Mouse (Mus musculus): ENCODE measurements around the gene Clpx.
"Not testable (repeated sequence)": the region's sequence is repeated elsewhere in the genome, so short reads cannot be mapped to it uniquely, and the experiment has no call there.

Clpx gene

DNA sequence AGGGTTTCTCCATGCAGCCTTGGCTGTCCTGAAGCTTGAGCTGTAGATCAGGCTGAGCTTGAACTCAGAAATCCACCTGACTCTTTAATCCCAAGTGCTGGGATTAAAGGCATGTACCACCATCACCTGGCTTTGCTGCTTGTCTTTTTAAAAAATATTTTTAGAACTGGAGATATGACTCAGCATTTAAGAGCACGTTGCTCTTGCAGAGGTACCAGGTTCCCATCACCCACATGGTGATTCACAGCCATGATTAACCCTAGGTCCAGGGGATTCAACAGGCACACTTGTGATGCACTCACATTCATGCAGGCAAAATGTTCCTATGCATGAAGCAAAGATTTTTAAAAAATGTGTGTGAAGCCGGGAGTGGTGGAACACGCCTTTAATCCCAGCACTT, 1.6 kb upstream of the Clpx start:
- DNase-seq (ENCODE audit: low spot score) = no peak

DNA sequence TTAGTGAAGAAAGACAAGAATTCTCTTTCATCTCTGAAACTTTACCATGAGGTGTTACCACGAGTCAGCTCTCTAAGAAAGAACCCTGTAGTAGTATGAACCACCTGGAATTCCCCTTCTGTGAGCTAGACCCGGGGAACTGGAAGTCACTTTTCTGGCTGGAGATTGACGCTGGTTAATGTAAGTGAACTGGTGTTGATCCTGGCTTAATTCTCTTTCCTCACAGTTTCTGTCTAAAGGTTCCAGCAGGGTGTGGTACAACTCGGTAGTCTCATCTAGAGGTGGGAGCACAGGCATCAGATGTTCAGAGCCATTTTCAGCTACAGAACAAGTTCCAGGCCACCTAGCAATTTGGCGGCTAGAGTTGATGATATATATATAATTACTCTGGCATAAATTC, 941 bp upstream of the Clpx start:
- no peak for DNase-seq (ENCODE audit: low spot score)

DNA sequence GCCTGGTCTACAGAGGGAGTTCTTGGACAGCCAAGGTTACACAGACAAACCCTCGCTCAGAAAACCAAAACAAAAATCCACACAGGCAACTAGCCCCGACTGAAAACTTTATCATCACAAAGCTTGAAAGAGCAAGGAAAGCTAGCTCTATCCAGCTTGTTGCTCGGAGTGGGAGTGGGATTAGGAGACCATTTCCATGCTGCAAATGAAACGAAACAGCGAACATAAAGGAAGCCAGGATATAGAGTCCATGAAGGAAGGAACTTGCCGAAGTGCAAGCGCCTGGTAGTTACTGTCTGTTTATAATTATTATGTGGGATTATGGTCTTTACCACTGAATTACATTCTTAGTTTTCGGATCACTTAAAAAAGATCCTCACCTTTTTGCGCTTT, 484 bp upstream of the Clpx start:
- DNase-seq (ENCODE audit: low spot score) = no peak

DNA sequence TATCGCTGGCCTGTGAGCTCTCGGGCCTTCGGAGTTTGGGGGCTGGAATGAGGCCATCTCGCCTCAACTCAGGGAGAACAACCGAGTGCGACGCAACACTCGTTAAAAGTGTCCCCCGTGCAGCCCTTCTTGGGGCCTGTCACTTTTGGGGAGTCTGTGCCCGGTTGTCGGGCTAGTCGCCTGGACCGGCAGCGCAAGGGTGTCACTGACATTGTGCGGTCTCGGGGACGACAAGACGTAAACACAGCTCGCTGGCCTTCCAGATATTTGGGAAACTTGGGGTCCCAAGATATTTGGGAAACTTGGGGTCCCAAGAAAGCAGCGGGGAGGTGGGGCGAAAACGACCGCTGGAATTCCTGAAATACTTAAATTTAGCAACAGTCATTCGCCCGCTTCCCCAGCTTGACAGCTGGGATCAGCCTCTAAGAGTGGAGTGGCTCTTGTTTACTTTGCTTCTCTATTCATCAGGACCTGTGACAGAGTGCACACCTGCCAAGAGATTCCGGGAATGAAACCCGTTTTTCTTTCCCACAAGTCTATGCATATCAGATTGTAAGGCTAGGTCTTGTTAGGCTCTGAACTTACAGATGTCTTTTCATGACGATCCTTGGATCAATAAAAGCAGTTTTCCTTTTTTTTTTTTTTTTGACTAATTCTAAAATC, 787 bp downstream of the Clpx start:
- no peak for DNase-seq (ENCODE audit: low spot score)

DNA sequence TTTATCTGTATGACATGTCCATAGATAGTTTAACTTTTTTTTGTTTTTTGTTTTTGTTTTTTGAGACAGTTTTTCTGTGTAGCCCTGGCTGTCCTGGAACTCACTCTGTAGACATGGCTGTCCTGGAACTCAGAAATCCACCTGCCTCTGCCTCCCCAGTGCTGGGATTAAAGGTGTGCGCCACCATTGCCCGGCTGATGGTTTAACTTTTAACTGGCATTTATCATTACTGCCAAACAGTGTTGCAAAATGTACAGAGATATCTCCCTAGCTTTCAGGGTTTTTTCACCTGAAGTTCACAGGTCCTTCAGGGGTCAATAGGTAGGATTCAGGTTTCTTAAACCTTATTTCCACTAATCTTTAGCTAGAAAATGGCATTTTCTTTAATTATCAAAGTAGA, 3.0 kb downstream of the Clpx start:
- no peak for DNase-seq (ENCODE audit: low spot score)

DNA sequence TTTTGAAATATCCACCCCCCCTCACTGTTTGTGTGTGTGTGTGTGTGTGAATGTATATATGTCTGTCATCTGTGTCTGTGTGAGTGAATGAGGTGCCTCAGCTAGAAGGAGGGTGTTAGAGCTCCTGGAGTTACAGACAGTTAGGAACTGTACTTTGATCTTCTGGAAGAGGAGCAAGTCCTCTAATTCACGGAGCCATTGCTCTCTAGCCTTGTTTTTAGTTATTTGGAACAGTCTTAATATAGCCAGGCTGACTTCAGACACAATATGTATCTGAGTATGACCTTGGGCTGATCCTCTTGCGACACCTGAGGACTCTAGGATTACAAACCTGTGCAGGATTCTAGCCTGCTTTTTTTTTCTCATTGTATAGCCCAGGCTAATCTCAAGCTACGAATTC, 4.7 kb downstream of the Clpx start:
- no peak for DNase-seq (ENCODE audit: low spot score)

DNA sequence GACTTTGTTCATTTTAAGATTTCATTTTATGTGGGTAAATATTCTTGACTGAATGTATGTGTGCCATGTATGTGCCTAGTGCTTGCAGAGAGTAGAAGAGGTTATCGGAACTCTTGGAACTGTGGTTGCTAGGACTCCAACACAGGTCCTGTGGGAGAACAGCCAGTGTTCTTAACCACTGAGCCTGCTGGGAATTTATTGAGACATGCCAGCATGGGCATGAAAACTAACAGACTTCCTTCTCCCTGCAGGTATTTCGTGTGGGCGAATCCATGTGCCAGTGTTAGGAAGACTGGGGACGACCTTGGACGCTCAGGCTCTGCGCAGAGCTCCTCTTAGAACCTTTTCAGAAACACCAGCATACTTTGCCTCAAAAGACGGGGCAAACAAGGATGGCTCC, 5.6 kb downstream of the Clpx start:
- DNase-seq (ENCODE audit: low spot score) = no peak

DNA sequence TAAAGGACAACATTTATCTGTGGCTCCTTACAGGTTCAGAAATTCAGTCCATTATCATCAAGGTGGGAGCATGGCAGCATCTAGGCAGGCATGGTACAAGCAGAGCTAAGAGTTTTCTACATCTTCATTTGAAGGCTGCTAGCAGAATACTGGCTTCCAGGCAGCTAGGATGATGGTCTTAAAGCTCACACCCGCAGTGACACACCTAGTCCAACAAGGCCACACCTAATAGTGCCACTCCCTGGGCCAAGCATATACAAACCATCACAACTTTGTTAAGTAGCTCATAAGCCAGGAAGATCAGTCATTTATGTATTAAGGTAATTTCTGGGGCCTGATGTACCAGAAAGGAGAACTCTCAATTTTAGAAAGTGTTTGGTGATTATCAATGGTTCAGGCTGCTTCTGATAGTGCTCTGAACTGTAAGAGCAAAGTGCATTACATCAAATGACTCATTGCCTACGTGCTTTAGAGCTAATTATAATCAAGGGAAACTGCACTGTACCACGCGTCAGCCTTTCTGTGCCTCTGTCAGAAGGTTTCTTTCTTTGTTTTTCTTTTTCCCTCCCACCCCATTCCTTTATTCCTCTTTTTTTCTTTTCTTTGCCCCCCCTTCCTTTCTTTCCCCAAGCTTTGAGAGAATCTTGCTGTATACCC, 8.4 kb downstream of the Clpx start:
- DNase-seq (ENCODE audit: low spot score) = no peak

DNA sequence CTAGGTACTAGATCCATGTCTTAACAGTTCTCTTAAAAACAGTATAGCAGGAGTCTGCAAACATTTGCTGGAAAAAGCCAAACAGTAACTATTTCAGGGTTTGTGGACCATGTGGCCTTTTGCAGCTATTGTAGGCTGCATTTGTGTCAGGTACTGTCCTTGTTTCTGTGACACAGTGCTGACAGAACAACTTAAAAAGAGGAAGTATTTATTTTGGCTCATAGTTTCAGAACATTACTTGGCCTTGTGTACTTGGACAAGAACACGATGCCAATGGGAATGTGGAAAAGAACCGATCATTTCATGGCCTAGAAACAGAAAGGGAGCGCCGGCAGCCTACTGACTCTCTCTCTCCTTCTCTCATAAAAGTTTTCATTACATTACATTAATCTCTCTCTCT, 9.5 kb downstream of the Clpx start:
- DNase-seq (ENCODE audit: low spot score) = no peak

DNA sequence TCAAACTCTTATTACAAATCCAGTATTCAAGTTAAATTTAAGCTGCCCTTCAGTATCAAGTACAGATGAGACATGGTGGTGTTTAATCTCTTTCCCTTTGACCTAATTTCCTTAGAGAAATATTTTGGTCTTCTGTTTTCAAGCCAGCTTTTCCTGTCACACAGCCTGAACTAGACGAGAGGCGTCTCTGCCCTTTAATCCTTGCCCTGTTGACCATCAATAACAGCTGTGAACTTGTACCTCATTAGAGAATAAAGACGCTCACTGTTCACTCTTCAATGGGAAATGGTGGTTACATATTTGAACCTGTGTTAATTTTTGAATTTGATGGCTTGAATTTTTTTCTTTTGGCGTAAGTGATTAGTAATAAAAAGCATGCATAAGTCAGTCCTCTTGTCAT, 10.2 kb downstream of the Clpx start:
- DNase-seq (ENCODE audit: low spot score) = no peak

DNA sequence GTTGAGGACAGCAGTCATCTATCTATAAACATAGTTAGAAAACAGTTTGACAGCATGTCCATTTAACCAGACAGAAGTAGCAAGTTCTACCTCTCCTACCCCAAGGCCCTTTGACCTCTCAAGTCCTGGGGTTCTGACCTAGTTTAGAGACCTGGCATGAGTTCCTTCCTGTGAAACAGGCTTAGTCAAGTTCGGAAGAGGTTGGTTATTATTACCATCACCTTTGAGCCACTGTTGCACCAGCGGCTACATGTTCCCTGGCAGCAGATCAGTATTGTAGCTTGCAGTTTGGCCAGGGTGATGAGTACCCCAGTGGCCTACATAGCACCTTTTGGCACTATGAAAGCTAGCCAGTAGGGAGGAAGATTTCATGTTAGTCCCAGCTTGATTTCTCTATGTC, 12.6 kb downstream of the Clpx start:
- no peak for DNase-seq (ENCODE audit: low spot score)

DNA sequence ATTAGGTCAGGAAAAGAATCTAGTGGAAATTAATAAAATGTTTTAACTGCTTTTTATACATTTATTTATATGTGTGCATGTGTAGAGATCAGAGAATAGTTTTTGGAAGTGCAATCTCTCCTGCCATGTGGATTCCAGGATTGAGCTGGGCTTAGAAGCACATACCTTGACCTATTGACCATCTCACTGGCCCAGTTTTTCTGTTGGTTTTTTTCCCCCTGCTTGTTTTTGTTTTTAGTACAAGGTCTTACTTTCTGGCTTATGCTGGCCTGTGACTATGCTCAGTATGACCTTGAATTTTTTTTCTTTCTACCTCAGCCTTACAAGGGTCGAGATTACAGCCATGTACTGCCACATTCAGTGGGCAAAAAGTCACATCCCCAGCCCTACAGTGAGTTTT, 14.0 kb downstream of the Clpx start:
- no peak for DNase-seq (ENCODE audit: low spot score)

DNA sequence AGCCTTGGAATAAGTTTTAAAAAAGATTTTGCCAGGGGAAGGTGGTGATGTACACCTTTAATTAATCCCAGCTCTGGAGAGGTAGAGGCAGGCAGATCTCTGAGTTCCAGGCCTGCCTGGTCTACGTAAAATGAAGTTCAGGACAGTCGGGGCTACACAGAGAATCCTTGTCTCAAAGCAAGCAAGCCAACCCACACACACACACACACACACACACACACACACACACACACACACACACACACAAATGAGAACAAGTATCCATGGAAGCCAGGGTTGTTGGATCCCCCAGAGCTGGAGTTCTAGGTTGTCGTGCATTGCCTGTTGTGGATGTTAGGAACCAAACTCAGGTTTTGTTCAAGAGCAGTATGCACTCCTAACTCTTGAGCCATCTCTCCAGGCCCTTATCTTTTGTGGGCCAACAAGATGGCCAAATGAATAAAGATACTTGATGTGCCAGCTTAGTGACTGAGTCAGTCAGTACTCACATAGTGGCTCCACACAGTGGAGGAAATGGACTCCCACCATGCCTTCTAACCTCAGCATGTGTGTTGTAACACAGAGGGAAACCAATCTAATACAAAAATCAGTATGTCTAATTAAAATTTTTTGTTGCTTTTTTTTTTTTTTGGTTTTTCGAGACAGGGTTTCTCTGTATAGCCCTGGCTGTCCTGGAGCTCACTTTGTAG, 18.8 kb downstream of the Clpx start:
- no peak for DNase-seq (ENCODE audit: low spot score)

DNA sequence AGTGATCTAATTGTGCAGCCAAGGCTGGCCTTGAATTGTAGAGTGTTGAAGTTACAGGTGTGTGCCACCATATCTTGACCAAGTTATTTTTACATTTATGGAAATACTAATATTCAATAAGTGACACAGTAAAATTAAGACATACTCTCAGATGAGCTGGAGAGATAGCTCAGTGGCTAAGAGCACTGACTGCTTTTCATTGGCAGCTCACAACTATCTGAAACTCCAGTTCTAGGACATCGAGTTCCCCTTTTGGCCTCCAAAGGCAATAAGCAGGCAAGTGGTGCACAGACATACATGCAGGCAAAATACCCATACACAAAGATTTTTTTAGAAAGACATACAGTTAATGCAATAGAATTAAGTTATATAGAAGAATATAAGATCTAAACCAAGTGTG, 19.8 kb downstream of the Clpx start:
- DNase-seq (ENCODE audit: low spot score) = no peak

DNA sequence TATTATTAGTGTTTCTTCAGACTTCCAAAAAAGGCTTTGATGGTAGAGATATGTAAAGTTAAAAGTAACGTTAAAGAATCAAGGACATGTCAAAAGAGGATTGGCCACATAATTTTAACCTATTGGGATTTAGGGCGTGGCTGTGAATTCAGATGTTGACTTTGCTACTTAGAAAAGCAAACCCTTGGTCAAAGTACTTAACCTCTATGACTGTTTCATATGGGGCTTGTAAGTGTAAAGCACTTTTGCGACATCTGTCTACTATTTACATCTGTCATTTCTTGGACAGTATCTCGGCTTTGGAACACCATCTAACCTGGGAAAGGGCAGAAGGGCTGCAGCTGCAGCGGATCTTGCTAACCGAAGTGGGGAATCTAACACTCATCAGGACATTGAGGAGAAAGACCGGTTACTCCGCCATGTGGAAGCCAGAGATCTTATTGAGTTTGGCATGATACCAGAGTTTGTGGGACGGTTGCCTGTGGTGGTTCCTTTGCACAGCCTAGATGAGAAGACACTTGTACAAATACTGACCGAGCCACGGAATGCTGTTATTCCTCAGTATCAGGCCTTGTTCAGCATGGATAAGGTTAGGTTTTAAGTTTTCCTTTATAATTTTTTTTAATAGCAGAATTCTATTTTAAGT, 28.3 kb downstream of the Clpx start:
- DNase-seq (ENCODE audit: low spot score) = no peak

DNA sequence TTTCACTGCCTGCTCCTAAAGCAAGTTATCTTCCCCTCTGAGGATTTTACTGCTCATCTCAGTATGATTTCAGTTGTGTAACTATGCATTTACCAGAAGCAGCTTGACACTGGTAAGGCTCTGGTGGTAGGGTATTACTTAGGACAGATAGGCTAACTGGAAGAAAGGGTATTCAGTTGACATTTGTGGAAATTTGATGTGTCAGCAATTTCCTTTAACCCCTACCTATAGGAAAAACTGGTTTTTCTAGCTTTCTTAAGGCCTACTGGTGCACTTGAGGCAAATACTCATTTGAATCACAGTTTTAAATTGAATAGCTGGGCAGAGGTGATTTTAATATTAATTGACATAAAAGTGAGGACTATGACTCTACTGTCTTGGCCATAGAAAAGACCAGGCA, 31.9 kb downstream of the Clpx start:
- no peak for DNase-seq (ENCODE audit: low spot score)

DNA sequence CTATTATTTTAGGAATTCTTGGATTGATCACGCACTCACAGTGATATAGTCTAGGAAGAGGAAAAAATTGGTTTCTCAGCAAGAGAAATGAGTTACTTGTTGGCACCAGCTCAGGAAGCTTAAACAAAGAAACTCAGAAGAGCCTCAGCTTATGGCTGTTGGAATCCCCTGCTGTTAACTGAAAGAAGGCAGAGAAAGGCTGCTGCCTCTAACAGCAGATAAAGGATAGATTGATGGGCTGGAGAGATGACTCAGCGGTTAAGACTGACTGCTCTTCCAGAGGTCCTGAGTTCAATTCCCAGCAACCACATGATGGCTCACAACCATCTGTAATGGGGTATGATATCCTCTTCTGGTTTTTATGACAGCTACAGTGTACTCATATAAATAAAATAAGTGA, 33.3 kb downstream of the Clpx start:
- DNase-seq (ENCODE audit: low spot score) = no peak

DNA sequence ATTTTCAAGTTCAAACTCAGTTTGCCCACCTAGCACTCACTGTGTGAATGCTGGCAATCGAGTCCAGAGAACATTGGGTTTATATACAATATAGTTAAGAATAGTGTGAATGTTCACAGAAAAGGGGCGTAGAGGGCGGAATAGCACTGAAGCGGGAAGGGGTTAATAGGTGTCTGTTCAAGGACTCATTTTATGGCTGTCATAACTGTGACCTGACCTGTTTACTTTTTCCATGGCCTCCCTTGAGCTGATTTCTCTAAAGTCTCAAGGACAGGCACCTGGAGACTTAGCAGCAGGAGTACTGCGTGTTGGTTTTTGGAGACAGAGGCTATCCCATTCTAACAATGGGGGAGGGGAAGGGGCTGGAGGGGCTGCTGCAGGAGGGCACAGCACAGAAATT, 39.9 kb downstream of the Clpx start:
- no peak for DNase-seq (ENCODE audit: low spot score)

DNA sequence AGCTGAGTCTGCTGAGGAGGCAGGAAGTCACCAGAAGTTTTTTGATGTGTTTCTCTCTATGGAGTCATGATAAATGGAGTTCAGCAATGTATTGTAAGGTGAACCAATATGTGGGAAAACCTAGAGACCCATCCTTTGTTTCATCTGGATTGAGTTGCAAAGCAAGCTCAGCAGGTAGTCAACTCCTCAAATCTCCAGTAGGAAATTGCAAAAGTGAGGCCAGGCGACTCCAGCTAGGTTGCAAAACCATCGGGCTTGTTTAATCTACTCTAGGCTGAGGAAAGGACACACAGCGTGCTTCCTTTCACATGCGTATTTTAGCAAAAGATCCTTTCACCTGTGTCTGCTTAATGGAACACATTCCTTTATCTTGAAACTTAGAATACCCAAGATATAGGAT, 45.1 kb downstream of the Clpx start:
- DNase-seq (ENCODE audit: low spot score) = no peak

DNA sequence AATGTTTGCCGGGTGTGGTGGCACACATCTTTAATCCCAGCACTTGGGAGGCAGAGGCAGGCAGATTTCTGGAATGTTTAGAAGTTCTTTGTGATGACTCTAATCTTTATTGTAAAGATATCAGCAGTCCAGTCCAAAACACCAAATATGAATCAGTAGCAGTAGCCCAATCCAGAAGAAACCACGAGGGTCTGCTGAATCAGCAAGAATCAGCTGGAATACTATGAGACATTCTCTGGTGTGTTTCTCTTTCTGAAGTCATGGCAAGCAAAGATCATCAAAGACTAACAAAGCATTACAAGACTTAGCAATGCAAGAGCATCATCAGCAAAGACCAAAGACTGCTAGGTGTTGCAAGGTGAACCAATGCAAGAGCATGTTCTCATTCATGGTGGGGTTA, 46.4 kb downstream of the Clpx start:
- DNase-seq (ENCODE audit: low spot score) = no peak

DNA sequence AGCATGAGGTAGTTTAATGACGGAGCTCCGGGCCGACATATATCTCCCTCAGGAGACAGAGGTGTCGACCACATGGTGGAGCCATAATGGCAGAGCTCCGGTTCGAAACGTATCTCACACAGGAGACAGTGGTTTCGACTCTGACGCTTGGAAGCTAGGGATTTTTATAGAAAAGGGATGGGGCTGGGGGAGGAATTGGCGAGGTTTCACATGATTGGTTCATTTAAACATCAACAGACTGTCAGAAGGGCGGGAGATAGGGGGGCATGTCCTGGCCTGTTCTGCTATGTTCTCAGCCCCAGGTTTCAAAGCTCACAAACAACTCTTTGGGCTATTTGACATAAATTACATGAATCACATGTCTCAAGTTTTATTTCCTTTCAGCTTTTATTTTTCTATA, 51.4 kb downstream of the Clpx start:
- not testable (repeated sequence) for DNase-seq (ENCODE audit: low spot score)

DNA sequence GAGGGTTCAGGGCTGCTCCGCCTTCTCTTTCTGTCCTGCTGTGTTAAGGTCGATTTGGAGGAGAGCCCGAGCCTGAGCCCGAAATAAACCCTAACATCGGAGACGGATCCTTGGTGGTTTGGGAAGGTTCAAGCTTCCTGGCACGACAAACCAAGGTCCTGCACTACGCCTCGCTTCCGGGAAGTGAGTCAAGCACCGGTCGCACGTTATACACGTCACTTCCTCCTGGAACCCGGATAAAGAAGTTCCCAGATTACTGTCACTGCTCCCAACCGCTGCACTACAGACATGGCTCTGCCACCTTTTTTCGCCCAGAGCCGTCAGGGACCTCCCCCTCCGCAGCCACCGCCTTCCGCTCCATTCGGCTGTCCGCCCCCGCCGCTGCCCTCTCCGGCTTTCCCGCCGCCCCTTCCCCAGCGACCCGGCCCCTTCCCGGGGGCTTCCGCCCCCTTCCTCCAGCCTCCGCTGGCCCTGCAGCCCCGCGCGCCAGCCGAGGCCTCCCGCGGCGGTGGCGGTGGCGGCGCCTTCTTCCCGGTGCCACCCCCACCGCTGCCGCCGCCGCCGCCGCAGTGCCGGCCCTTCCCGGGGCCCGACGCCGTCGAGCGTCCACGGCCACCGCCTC, 51.9 kb downstream of the Clpx start, which contains the start of gene Pdcd7:
TSS of gene Pdcd7 (plus strand) at position 251 of the 622 bp plus-strand sequence.
- peak; percentile 97 for DNase-seq (ENCODE audit: low spot score)

Data from lung, postnatal 25 days (tissue).